ENCODE assay signal across 15 mouse cellular contexts in genomic region chr14:57621699-57622098, GRCm38 (mm10).
"Had no signal": no experiment of that assay in that cellular context is flagged by ENCODE, and none has a peak within 500 bp of the region (broad histone marks: within the 10 kb centered on the region; RNA-seq: fewer than 3 reads in every experiment).

No protein-coding gene starts in this region.

- H3K4me1 ChIP-seq: limb, embryonic 12.5 days; neural tube, embryonic 15.5 days had no signal

- DNase-seq: kidney, adult 9 months; kidney, postnatal 36 days; liver; liver, embryonic 13.5 days; liver, postnatal 0 days; right cerebral cortex, adult 18-20 months; right cerebral cortex, postnatal 25 days; thymus, postnatal 36 days had no signal

- H3K4me3 ChIP-seq: layer of hippocampus, adult 2 months; limb, embryonic 12.5 days; liver, embryonic 13.5 days; lung, embryonic 15.5 days; midbrain, embryonic 13.5 days; myocyte; neural tube, embryonic 15.5 days had no signal

- H3K4me2 ChIP-seq: limb, embryonic 12.5 days; liver, embryonic 13.5 days; lung, embryonic 15.5 days; midbrain, embryonic 13.5 days; neural tube, embryonic 15.5 days had no signal

- H3K9ac ChIP-seq: limb, embryonic 12.5 days; liver, embryonic 13.5 days; liver, postnatal 0 days; lung, embryonic 15.5 days; midbrain, embryonic 13.5 days; neural tube, embryonic 15.5 days had no signal

- H3K9me3 ChIP-seq: limb, embryonic 12.5 days; liver, embryonic 13.5 days; lung, embryonic 15.5 days; midbrain, embryonic 13.5 days; neural tube, embryonic 15.5 days had no signal

- ATAC-seq: liver, postnatal 0 days; midbrain, embryonic 13.5 days had no signal

- H3K27ac ChIP-seq: kidney, postnatal 0 days; layer of hippocampus, adult 2 months; limb, embryonic 12.5 days; liver, embryonic 13.5 days; lung, embryonic 15.5 days; midbrain, embryonic 13.5 days; neural tube, embryonic 15.5 days had no signal

- H3K27me3 ChIP-seq: limb, embryonic 12.5 days; liver, embryonic 13.5 days; lung, embryonic 15.5 days; midbrain, embryonic 13.5 days; neural tube, embryonic 15.5 days had no signal
